Mouse (Mus musculus) olfactory bulb, adult 2 months (tissue): ENCODE data around the gene Mdc1. TPM values are rescaled to one million over a fixed set of nuclear protein-coding genes. Genes with fewer than 3 reads are reported as not detected.

Experiments
- H3K27ac ChIP-seq: fragments of 200-500 bp; 2 replicates; pipeline ENCODE4 v1.5.1; 2012; ENCODE audit warnings: low read depth, low read length; ENCODE audit not compliant: insufficient read depth
- H3K4me1 ChIP-seq: fragments of 200-500 bp; 2 replicates; pipeline ENCODE4 v1.6.1; 2012; ENCODE audit warnings: low read length; ENCODE audit not compliant: control insufficient read depth, insufficient read depth
- H3K4me3 ChIP-seq: fragments of 200-500 bp; 2 replicates; pipeline ENCODE4 v1.5.1; 2012; ENCODE audit warnings: mild to moderate bottlenecking, low read depth, low read length, moderate library complexity; ENCODE audit not compliant: insufficient read depth
- CTCF ChIP-seq: fragments of 200-500 bp; IDR thresholded peaks from 2 replicates; pipeline ENCODE4 v1.5.1; 2012; ENCODE audit warnings: low read depth, mild to moderate bottlenecking, low read length, moderate library complexity; ENCODE audit not compliant: insufficient read depth
- POLR2A ChIP-seq: fragments of 200-500 bp; IDR thresholded peaks from 2 replicates; pipeline ENCODE4 v1.6.1; 2012; ENCODE audit warnings: mild to moderate bottlenecking, low read depth, low read length, moderate library complexity; ENCODE audit not compliant: insufficient read depth
- WGBS: fragments of 180-500 bp; shearing (Covaris S2); methylation state at CpG from one replicate; pipeline ENCODE4 v1.1.7; 2018; 5-methylcytosine and 5-hydroxymethylcytosine counted together
- polyA plus RNA-seq: library from polyadenylated mRNA; stranded (reverse); fragments of >200 nt; gene quantifications from 2 replicates; pipeline ENCODE4 v1.2.4, GENCODE M21; 2012; ENCODE audit warnings: low replicate concordance; ENCODE audit not compliant: missing spikeins, insufficient read depth, insufficient read length

The Mdc1 gene
- polyA plus RNA-seq, 1 experiment, result 41.3 TPM

- H3K4me1 ChIP-seq, result peaks cover 18% of the 10 kb centered on the region
- no peak overlapping the region for H3K27ac ChIP-seq
- no peak overlapping the region for H3K4me3 ChIP-seq
- TF ChIP-seq POLR2A (no peak), CTCF (no peak)
- WGBS, result 71% methylated on average over 8 of the region's 8 CpGs
Observed at GRCm38 (mm10) chr17:35832400-35833238, 8.7 kb upstream of the Mdc1 start.

- WGBS, result 28% methylated on average over 5 of the region's 5 CpGs
- Histone ChIP-seq H3K4me1 (peaks cover 18% of the 10 kb centered on the region), H3K4me3 (no peak overlapping the region), H3K27ac (no peak overlapping the region)
- no peak for TF ChIP-seq CTCF
- TF ChIP-seq POLR2A, result no peak
Observed at GRCm38 (mm10) chr17:35833239-35833751, 8.0 kb upstream of the Mdc1 start.

- no peak overlapping the region for H3K27ac ChIP-seq
- no peak for TF ChIP-seq CTCF
- no peak for TF ChIP-seq POLR2A
- H3K4me1 ChIP-seq, result peaks cover 20% of the 10 kb centered on the region
- 55% methylated on average over 5 of the region's 5 CpGs for WGBS
- H3K4me3 ChIP-seq, result no peak overlapping the region
Observed at GRCm38 (mm10) chr17:35833894-35834293, 7.4 kb upstream of the Mdc1 start.

- Histone ChIP-seq H3K4me1 (peaks cover 19% of the 10 kb centered on the region), H3K27ac (no peak overlapping the region), H3K4me3 (no peak overlapping the region)
- TF ChIP-seq POLR2A, result no peak
- TF ChIP-seq CTCF, result no peak
- WGBS, result 59% methylated on average over 26 of the region's 26 CpGs
Observed at GRCm38 (mm10) chr17:35834696-35835422, 6.5 kb upstream of the Mdc1 start.

- 59% methylated on average over 26 of the region's 26 CpGs for WGBS
- no peak for TF ChIP-seq CTCF
Observed at GRCm38 (mm10) chr17:35835424-35836140, 5.7 kb upstream of the Mdc1 start.

GRCm38 (mm10) chr17:35836178-35836965 is 4.9 kb upstream of the Mdc1 start:
- Histone ChIP-seq H3K4me1 (peaks cover 17% of the 10 kb centered on the region), H3K27ac (peak overlapping the region; percentile 32), H3K4me3 (peak overlapping the region; percentile 82)
- no peak for TF ChIP-seq POLR2A
- no peak for TF ChIP-seq CTCF
- 6% methylated on average over 24 of the region's 24 CpGs for WGBS

More at GRCm38 (mm10) chr17:35835424-35836140, 5.7 kb upstream of the Mdc1 start:
- no peak overlapping the region for H3K4me3 ChIP-seq
- peaks cover 17% of the 10 kb centered on the region for H3K4me1 ChIP-seq
- no peak overlapping the region for H3K27ac ChIP-seq

GRCm38 (mm10) chr17:35836991-35837422 is 4.3 kb upstream of the Mdc1 start:
- Histone ChIP-seq H3K27ac (peak overlapping the region; percentile 81), H3K4me3 (peak overlapping the region; percentile 82), H3K4me1 (peaks cover 18% of the 10 kb centered on the region)
- no peak for TF ChIP-seq POLR2A
- TF ChIP-seq CTCF, result no peak
- WGBS, result 0% methylated on average over 25 of the region's 25 CpGs

GRCm38 (mm10) chr17:35837487-35837886 is 3.8 kb upstream of the Mdc1 start:
- Histone ChIP-seq H3K27ac (peak overlapping the region; percentile 81), H3K4me3 (peak overlapping the region; percentile 82), H3K4me1 (peaks cover 20% of the 10 kb centered on the region)
- TF ChIP-seq CTCF, result no peak
- TF ChIP-seq POLR2A, result no peak
- under 1% methylated on average over 18 of the region's 18 CpGs for WGBS
